Mouse (Mus musculus): ENCODE results near the gene Erc2.

DNA sequence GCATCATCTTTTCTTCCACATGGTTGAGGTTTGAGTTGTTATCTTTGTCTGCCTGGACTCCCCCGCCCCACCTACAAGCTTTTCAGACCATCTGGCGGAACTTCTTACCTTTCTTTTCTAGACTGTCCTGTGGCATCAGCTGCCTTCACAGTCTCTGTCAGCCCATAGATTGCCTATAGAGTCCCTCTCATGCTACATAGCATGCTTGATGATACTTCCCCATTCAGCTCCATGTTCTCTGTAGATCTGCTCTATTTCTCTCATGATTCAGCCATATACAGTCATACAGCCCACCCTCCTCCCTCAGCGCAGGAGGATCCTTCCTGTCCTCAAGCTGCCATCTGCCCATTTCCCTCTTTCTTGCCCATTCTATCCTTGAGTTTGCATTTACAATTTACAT is 98.7 kb downstream of the Erc2 start:
- TF ChIP-seq POLR2A (IDR thresholded peaks at IDR 0.05; ENCODE audit: low read depth, low read length) (no peak), CTCF (IDR thresholded peaks at IDR 0.05; ENCODE audit: extremely low read depth, insufficient read length, insufficient replicate concordance, low read depth, low read length) (no peak)
